Mouse (Mus musculus) right cerebral cortex, postnatal 10 days (tissue): ENCODE results near the gene Cerkl.

ENCODE experiments used
- DNase-seq, 2 experiments: peaks; one replicate each; pipeline ENCODE4 v3.0.0; 2021; ENCODE audit warnings: low spot score in 2 of 2

Cerkl gene

GRCm38 (mm10) chr2:79372486-79373200 is 83.9 kb downstream of the Cerkl start:
- DNase-seq = no peak

DNA sequence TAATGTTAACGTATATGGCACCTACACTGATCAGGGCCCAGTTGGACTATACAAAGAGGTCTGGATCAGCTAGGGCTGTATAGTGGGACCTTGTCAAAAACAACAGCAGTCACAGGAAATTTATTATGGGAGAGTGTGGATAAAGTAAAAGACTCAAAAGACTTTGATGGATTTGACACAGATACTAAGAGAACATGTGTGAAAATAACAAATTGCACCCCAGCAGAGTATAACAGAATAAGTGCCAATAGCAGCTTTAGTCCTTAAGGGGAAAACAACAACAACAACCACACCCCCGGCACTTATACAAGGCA is 84.5 kb downstream of the Cerkl start:
- no peak for DNase-seq

DNA sequence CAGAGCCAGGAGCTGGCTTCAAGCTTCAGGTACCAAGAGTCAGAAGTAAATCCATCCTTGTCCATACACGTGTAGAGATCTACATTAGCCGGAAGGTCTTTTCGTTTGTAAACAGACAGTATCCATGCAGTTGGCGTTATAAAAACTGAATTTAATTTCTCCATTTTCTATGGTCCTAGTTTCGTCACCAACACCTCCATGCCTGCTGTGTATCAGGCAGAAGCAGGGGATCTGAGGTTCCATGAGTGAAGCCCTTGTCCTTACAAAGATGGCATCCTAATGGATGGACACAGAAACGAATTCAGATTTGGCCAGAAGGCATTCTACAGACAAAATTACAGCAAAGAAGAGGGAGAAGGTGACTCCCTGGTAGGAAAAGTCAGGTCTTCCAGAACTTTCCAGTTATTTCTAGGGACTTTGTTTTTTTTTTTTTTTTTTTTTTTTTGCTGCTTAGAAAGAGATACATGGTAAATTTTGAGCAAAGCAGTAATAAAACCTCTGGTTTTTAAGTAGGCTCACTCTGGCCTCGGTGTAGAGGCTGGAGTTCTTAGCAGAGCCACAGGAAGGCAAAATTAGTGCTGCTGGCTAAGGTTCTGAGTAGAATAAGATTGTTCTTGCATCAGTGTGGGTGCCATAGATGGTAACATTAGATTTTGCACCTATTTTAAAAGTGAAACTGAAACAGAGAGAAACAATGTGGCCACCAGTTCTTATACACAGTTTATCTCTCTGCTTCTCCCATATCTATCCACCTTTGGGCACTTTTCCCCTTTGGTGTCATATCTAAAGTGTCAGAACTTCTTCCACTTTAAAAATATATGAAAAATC is 85.0 kb downstream of the Cerkl start:
- no peak for DNase-seq

GRCm38 (mm10) chr2:79370711-79371312 is 85.8 kb downstream of the Cerkl start:
- DNase-seq = no peak

DNA sequence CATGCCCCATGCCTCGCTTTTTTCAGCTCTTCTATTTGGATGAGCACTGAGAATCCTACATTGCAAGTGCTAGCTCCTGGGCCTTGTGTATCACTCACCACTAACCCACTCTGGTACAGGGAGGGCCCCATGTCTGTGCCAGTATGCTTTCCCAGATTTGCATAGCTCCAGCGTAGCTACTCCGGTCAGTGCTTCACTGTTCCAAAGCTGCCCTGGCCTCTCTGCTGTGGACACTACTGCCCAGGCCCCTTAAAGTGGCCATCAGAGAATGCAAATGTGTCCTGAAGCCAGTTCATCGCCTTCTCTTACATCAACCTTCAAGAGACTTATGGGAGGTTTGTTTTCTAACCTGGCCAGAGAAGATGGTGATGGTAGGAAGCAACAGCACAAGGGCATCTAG is 86.7 kb downstream of the Cerkl start:
- DNase-seq = no peak

GRCm38 (mm10) chr2:79369061-79369524 is 87.5 kb downstream of the Cerkl start:
- no peak for DNase-seq

DNA sequence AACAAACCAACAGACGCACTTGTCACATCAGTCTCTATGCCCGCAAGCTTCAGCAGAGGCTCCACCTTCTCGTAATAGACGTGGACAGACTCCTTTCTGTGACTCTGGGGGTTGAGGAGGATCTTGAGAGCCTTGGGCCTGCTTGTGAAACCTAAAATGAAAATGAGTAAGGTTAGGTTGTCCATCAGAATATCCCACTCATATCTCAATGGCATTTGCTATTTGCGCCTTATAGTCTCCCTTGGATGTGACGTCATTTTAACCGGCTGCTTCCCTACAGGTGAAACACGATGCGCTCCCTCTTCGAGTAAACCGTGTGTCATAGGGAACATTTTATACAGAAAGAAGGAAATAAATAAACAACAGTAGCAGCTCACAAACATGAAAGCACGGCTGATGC is 87.9 kb downstream of the Cerkl start:
- DNase-seq = no peak

DNA sequence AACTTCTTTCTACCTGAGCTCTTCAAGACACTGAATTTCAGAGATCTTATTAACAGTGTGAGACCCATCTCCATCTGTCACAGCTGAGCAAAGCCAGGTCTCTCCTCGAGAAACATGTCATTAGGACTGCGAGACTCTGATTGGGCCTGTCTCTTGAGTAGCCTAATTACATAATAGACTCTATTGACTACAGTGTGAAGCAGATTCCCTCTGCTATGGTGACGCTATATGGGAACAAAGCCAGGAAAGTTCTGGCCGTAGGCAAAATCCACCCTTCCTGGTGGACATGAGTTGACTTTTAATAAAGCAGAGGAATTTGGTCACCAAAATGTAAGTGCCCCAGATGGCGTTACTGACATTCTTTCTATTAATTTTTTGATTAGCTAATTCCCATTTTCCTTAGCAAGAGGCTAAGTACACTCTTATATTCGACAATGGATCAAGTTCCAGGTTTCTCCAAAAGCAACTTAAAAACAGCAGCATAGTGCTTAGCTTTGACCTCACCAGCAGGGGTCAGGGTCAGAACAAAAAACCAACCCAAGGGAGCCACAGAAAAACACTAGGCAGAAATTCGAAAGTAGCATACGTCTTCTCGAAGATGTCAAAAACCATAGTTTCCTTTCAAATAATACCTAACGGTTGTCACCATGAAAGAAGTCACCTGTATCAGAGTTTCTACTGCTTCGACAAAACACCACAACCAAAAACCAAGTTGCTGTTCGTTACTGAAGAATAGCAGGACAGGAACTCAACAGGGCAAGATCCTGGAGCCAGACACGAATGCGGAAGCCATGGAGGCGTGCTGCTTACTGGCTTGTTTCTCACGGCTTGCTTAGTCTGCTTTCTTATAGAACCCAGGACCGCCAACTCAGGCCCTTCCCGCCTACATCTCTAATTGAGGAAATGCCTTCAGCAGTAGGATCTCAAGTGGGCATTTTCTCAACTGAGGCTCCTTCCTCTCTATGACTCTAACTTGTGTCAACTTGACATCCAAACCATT is 88.8 kb downstream of the Cerkl start:
- no peak for DNase-seq

GRCm38 (mm10) chr2:79363920-79364319 is 92.7 kb downstream of the Cerkl start:
- DNase-seq = no peak

- DNase-seq = peak; percentile 47 to 70
These were observed 94.6 kb downstream of the Cerkl start for GRCm38 (mm10) chr2:79362029-79362428.

DNA sequence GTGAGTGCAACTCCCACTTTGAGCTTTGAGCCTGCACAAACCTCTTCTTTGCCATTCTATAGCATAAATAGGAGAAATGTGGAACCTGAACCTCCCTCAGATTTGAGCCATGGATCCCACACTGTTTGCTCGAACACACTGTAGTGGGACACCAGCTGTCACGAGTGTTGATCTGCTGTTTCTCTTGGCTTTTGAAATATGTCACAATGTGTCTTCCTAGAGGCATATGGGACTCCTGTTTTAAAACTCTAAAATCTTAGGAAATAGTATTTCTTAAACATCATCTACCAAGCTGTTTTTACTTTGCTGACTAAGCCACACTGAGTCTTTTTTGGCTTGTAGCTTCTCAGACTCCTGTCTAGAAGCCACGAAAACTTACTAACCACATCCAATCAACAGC is 98.8 kb downstream of the Cerkl start:
- DNase-seq = peak; percentile 26 to 59

DNA sequence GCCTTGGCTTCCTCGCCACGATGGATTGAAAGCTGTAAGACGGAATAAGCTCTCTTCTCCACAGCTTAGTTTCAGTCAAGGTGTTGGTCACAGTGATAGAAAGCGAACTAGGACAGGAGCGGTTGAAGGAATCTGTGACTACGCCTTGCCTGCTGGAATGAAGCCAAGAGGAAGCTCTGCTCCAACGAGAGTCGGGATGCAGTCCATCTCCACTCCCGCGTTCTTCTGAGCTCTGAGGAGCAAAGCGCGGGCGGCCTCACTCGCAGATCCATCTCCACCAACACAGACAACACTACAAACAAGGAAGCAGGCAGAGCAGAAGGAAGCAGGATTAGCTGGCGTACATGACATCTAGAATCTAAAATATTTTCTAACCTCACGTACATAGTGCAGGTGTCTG is 101.8 kb downstream of the Cerkl start:
- DNase-seq = no peak

DNA sequence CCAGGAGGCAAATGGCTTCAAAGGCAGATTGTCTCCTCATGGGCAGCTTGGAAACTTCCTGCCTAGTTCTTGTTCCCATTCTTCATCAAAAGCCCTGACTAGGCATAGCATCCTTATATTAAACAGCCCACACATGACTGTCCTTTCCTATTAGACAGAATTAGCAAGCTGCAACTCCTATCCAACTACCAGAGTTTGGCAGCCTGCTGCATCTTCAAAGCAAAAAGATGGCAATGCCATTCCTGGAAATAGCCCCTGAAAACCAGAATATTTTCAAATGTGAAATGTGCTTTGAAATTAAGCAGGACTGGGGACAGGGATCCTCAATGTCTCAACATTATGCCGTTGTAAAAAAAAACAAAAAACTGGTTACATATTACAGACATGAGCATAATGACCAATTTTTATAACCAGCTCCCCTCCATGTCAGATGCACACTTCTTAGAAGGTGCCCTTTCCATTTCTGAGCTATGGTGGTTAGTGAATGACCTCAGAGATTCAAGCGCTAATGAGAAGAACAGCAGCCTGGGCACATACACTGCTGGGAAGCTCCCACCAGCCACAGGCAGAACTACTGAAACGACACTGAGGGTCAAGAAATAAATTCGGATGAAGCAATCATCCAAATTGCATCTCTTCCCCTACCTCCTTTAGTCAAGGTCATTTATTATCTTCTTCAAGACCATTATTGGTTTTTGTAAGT is 104.3 kb downstream of the Cerkl start:
- no peak for DNase-seq

DNA sequence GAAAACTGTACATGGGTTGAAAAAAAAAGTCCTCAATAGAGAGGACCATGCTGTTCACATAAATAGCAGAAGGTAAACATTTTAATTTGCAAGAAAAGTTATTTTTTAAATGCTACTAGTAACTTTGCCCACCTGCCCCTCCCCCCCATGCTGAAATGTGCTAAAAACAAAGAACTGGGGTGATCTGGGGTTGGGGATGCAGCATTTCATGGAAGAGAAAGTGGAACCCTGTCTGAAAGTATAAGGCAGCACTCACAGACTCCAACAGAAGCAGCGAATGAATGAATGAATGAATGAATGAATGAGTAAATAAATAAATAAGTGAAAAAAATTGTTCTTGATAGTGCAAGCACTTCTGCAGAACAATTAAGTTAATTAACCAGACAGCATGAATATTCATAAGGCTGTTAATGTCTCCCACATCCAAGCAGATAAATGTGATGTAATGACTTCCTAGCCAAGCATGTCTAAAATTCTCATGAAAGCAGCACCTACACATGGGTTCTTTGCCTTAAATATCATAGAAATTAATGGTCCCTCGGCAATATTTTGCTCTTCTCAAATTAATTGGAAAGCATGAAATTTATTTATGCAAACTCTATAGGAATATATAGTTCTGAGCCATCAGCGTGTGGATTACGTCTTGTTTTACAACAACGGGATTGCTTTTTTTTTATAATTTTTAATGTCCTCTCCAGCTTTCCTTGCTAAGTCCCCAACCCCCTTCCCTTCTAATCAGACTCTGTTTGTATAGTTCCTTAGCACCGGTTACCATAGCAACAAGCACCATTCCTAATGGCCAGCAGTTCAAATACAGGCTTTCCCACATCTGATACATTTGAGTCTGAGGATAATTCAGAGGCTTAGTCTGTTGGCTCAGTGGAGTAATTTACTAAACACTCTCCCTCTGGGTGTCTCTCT is 105.1 kb downstream of the Cerkl start:
- no peak for DNase-seq

DNA sequence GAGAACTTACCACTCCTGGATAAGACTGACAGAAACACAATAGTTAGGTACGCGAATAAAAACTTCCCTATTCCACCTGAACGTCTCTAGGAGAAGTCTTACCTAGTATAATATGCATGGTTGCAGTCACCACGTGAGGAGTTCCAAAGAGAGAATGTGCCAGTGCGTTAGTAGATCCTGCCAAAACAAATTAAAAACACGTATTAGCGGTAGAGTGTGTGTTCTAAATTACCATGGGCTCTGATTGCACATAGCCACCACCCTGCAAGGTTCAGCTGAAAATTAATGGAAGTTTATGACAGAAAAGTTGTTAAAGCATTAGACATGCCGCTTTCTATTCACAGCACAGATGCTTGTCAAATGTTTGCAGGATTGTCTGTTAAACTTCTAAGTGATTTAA is 113.5 kb downstream of the Cerkl start:
- DNase-seq = no peak

DNA sequence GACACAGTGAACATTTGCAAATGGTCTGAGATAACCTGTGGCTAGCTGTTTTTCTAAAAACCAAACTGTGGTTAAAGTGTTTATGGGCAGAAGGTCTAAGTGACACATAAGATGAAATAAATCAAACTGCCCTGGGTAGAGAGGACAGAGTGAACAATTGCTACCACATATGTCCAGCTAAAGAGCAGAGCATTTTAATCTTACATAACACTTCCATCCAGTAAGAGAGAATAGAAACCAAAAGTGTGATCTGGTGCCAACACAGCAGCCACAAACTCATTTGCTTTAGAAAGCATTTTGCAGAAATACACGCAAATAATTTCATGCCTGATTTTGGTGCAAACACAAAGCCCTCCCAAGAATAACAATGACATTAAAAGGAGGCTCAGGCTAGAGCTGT is 117.6 kb downstream of the Cerkl start:
- DNase-seq = no peak

GRCm38 (mm10) chr2:79336141-79336540 is 120.4 kb downstream of the Cerkl start:
- DNase-seq = no peak

GRCm38 (mm10) chr2:79334661-79335060 is 121.9 kb downstream of the Cerkl start:
- no peak for DNase-seq

DNA sequence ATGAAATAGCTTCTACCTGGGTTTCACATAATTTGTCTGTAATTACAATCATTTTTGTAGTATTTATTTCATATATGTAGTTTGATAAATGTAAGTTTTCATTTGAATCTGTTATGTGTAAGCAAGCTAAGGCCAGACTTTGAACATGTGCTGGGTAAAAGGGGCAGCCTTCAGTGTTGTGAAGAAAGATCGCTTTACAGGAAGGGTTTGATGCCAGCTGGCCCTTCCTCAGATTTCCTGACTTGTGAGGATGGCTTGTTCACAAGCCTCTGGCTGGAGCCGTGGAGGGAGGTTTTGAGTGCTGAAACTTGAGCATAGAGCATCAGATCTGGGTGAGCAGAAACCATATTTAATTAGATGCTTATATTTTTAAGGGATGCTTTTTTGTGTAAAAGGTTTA is 128.5 kb downstream of the Cerkl start:
- no peak for DNase-seq
